Mouse (Mus musculus) ES-Bruce4 (cell line): ENCODE measurements around the gene Akirin1.

Source experiments
- CTCF ChIP-seq: IDR thresholded peaks from one replicate; pipeline ENCODE4 v1.8.1; 2011; ENCODE audit warnings: low read depth, low read length
- POLR2A ChIP-seq: IDR thresholded peaks from one replicate; pipeline ENCODE4 v1.8.1; 2011; ENCODE audit warnings: low read length; ENCODE audit not compliant: insufficient read depth

DNA sequence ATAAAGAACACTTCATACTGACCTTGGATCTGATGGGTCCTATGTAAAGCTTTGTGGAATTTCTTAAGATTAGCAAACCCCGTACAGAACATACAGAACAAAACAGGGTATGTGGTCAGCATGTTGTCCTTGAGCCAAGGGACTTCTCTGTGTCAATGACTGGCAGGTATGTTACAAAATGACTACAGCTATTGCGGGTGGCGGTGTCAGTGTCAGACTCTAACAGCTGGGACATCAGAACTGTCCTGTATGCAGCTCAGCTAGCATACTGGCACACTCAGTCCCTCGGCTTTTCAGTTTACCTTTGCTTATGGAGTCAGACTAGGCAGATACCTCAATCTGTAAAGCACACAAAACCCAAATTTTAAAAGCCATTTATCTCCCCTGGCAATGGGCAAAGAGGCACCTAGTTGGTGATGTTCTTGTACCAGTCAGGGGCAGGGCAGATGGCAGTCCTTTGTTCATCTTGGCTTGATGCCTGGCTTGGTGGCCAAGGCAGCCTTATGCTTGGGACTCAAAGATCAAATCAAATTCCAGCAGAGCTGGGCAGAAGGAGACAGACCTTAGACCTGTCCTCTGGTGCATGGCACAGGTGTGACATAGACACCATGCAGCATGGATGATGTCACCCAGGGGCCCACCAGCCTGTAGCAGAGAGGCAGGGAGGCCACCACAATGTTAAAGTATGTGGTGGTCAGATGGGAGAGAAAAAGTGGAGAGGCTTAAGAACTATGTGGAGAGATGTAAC is 17.8 kb downstream of the Akirin1 start:
- no peak for TF ChIP-seq CTCF
- no peak for TF ChIP-seq POLR2A
